Mouse (Mus musculus) limb, embryonic 11.5 days (tissue): Measurements from ENCODE around the gene Zfp319. TPM values are rescaled to one million over a fixed set of nuclear protein-coding genes. Genes with fewer than 3 reads are reported as not detected.

Experiments used
- ATAC-seq: fragments of 200-750 bp; cut with Nextera tagmentation; 2 replicates; pipeline ENCODE4 v1.8.0; 2017; ENCODE audit warnings: low read depth; ENCODE audit not compliant: insufficient number of reproducible peaks, low FRiP score, low TSS enrichment
- DNase-seq: peaks from one replicate; pipeline ENCODE4 v3.0.0-alpha.2; 2015; ENCODE audit warnings: low spot score
- H3K27ac ChIP-seq: fragments of 300-500 bp; sonication (generic); replicated peaks from 2 replicates; pipeline ENCODE4 v1.5.1; 2014; ENCODE audit warnings: low read depth, mild to moderate bottlenecking, low read length
- H3K27me3 ChIP-seq: fragments of 300-500 bp; sonication (generic); 2 replicates; pipeline ENCODE4 v1.6.1; 2014; ENCODE audit warnings: mild to moderate bottlenecking, low read length, mixed read lengths; ENCODE audit not compliant: control insufficient read depth, insufficient read depth
- H3K36me3 ChIP-seq: fragments of 300-500 bp; sonication (generic); 2 replicates; pipeline ENCODE4 v1.6.1; 2014; ENCODE audit warnings: mild to moderate bottlenecking, low read length, moderate library complexity, mixed read lengths; ENCODE audit not compliant: control insufficient read depth, insufficient read depth
- H3K4me1 ChIP-seq: fragments of 300-500 bp; sonication (generic); 2 replicates; pipeline ENCODE4 v1.6.1; 2014; ENCODE audit warnings: low read length, mixed read lengths; ENCODE audit not compliant: control insufficient read depth, insufficient read depth
- H3K4me2 ChIP-seq: fragments of 300-500 bp; sonication (generic); 2 replicates; pipeline ENCODE4 v1.6.1; 2014; ENCODE audit warnings: low read depth, mild to moderate bottlenecking, moderate library complexity; ENCODE audit not compliant: severe bottlenecking
- H3K4me3 ChIP-seq: fragments of 300-500 bp; sonication (generic); 2 replicates; pipeline ENCODE4 v1.5.1; 2014; ENCODE audit warnings: low read depth, low read length
- H3K9ac ChIP-seq: fragments of 300-500 bp; sonication (generic); 2 replicates; pipeline ENCODE4 v1.6.1; 2014; ENCODE audit warnings: mild to moderate bottlenecking, low read length
- H3K9me3 ChIP-seq: fragments of 300-500 bp; sonication (generic); 2 replicates; pipeline ENCODE4 v1.6.1; 2016; ENCODE audit warnings: low read length; ENCODE audit not compliant: control insufficient read depth
- WGBS: fragments of 180-500 bp; shearing (Covaris S2); extraction: QIAGEN DNeasy Blood & Tissue Kit; methylation state at CpG from one replicate; pipeline ENCODE4 v1.1.7; 2014; 5-methylcytosine and 5-hydroxymethylcytosine counted together
- polyA plus RNA-seq: library from polyadenylated mRNA; unstranded; fragments of >200 nt; fragmentation: Nextera tagmentation; extraction: Ambion mirVana; gene quantifications from 2 replicates; pipeline ENCODE4 v1.2.1, GENCODE M21; 2014

Zfp319 gene
- polyA plus RNA-seq, 1 experiment from 2014 or later, result 7.7 TPM

DNA sequence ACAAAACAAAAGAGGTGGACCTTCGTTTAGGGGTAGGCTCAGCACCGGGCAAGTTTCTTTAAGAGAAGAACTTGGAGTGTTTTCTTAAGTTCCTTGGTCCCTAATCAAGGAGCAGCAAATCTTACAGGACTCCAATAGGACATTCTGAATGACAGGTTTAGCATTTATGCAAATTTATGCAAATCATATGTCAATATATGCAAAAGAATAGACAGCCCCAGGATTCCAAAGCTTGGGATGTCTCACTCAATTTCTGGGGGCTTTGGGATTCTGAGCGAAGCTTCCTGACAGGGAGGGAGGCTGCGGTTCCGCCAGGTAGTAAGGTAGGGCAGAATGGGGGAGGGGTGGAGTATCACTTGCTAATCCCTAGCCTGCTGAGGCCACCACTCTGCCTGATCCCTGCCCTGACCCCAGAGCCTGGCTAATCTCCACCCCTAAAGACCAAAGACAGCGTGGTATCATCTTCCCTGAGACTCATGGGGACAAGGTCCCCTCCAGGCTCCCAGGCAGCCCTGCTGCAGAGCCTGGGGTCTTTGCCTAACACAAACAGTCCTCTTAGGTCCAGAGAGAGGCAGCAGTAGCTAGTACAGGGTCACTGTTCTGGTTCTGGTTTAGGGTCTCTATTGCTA, 21.3 kb downstream of the Zfp319 start, which contains the start of gene Tepp:
Gene Tepp, plus strand, starts transcription at position 225 of the 629 bp plus-strand sequence.
- H3K36me3 ChIP-seq, result no peaks in the 10 kb centered on the region
- H3K9ac ChIP-seq, result no peak within 1 kb of the TSS
- 31% methylated on average over 6 of the region's 6 CpGs for WGBS
- no peaks in the 10 kb centered on the region for H3K9me3 ChIP-seq
- H3K4me2 ChIP-seq, result no peak within 1 kb of the TSS
- ATAC-seq (no peak), DNase-seq (no peak)
- H3K27ac ChIP-seq, result no peak within 1 kb of the TSS
- H3K27me3 ChIP-seq, result no peaks in the 10 kb centered on the region
- no peaks in the 10 kb centered on the region for H3K4me1 ChIP-seq
- no peak within 1 kb of the TSS for H3K4me3 ChIP-seq

DNA sequence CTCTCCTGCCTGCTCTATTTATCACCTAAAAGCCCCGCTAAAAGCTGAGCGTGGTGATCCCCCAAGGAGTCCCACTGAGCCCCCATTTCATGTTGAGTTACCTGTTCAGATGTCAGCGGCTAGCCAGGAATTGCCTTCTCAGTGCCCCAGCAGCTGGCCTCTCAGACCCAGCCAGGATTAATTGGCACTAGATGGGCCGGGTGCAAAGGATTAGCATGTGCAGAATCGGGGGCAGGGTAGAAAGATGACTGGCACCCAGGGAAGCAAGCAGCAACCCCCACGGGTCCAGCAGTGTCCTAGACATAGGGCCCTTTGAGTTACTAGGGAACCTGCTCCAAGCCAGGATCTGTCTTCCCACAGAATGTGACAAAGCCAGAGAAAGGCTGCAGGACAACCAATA, 25.3 kb downstream of the Zfp319 start, which contains the start of gene Cngb1:
Gene Cngb1, minus strand, starts transcription at position 155 of the 400 bp plus-strand sequence.
- Histone ChIP-seq H3K27ac (no peak within 1 kb of the TSS), H3K4me2 (no peak within 1 kb of the TSS), H3K4me1 (no peaks in the 10 kb centered on the region), H3K9ac (no peak within 1 kb of the TSS), H3K4me3 (no peak within 1 kb of the TSS), H3K9me3 (no peaks in the 10 kb centered on the region), H3K36me3 (no peaks in the 10 kb centered on the region), H3K27me3 (no peaks in the 10 kb centered on the region)
- no peak for DNase-seq
- 45% methylated on average over 6 of the region's 6 CpGs for WGBS
- no peak for ATAC-seq

GRCm38 (mm10) chr8:95305526-95305925, 26.2 kb downstream of the Zfp319 start:
- Histone ChIP-seq H3K27me3 (no peaks in the 10 kb centered on the region), H3K36me3 (no peaks in the 10 kb centered on the region), H3K4me3 (no peak overlapping the region), H3K4me1 (no peaks in the 10 kb centered on the region), H3K4me2 (no peak overlapping the region), H3K27ac (no peak overlapping the region), H3K9me3 (no peaks in the 10 kb centered on the region), H3K9ac (no peak overlapping the region)
- WGBS, result 70% methylated on average over 4 of the region's 4 CpGs
- ATAC-seq, result no peak
- DNase-seq, result no peak

GRCm38 (mm10) chr8:95302410-95302809, 29.3 kb downstream of the Zfp319 start:
- WGBS, result 18% methylated on average over 5 of the region's 5 CpGs
- H3K36me3 ChIP-seq, result no peaks in the 10 kb centered on the region
- no peaks in the 10 kb centered on the region for H3K4me1 ChIP-seq
- no peaks in the 10 kb centered on the region for H3K27me3 ChIP-seq
- ATAC-seq, result no peak
- no peak overlapping the region for H3K4me2 ChIP-seq
- H3K4me3 ChIP-seq, result no peak overlapping the region
- no peak overlapping the region for H3K9ac ChIP-seq
- DNase-seq, result peak; percentile 39
- H3K9me3 ChIP-seq, result no peaks in the 10 kb centered on the region
- no peak overlapping the region for H3K27ac ChIP-seq

GRCm38 (mm10) chr8:95293891-95294290, 37.9 kb downstream of the Zfp319 start:
- no peaks in the 10 kb centered on the region for H3K27me3 ChIP-seq
- DNase-seq, result no peak
- H3K9ac ChIP-seq, result no peak overlapping the region
- H3K36me3 ChIP-seq, result no peaks in the 10 kb centered on the region
- ATAC-seq, result no peak
- H3K4me1 ChIP-seq, result no peaks in the 10 kb centered on the region
- no peak overlapping the region for H3K4me2 ChIP-seq
- H3K4me3 ChIP-seq, result no peak overlapping the region
- H3K27ac ChIP-seq, result no peak overlapping the region
- WGBS, result 79% methylated on average over 7 of the region's 7 CpGs
- no peaks in the 10 kb centered on the region for H3K9me3 ChIP-seq

DNA sequence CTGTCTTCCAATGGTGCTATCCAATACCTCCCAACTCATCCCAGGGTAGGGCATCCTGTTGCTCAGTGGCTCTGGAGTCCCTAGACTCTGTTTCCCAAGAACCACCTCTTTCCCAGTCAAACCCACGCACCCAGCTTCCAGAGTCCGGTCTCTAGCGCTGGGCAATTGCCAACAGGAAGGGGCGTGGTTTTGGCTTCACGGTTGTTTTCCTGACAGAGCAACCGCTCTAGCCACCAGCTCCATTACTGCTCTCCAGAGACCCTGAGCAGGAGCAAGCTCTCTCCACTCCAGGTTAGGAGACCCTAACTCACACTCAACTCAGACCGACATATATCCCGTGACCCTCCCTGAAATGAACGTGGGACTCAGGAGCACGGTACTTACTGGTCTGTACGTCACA, 38.6 kb downstream of the Zfp319 start:
- ATAC-seq, result no peak
- no peaks in the 10 kb centered on the region for H3K36me3 ChIP-seq
- H3K27me3 ChIP-seq, result no peaks in the 10 kb centered on the region
- no peak overlapping the region for H3K4me3 ChIP-seq
- no peak overlapping the region for H3K27ac ChIP-seq
- WGBS, result 81% methylated on average over 11 of the region's 11 CpGs
- H3K9ac ChIP-seq, result no peak overlapping the region
- DNase-seq, result no peak
- H3K9me3 ChIP-seq, result no peaks in the 10 kb centered on the region
- no peak overlapping the region for H3K4me2 ChIP-seq
- no peaks in the 10 kb centered on the region for H3K4me1 ChIP-seq

DNA sequence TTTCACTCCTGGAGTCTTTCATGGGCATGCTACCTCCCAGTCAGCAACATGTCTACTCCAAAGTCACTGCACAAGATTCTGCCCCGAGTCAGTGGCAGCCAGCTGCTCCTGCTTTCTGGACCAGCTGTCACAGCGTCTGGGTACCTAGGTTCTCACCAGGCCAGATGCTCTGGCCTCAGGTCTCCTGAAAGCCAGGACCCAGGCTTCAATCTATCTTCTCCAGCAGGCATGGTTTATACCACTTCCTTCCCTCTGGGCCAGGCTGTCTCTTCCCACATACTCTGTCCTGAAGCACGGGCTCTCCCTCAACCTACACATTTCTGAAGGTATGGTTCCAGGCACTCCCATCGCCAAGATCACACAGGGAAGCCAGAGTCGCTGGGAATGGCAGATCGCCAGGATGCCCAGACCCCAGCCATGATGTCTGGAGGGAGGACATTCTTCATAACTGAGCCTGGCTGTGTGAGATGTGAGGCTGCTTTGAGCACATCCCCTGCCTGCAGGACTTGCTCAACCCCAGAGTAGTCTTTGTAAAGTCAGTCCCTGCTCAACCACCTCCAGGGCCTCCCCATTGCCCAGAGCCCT, 42.6 kb downstream of the Zfp319 start:
- Histone ChIP-seq H3K9ac (no peak overlapping the region), H3K4me2 (no peak overlapping the region), H3K27ac (no peak overlapping the region), H3K4me3 (no peak overlapping the region), H3K36me3 (no peaks in the 10 kb centered on the region), H3K9me3 (no peaks in the 10 kb centered on the region), H3K27me3 (no peaks in the 10 kb centered on the region), H3K4me1 (no peaks in the 10 kb centered on the region)
- DNase-seq (no peak), ATAC-seq (no peak)
- WGBS, result 75% methylated on average over 6 of the region's 6 CpGs

GRCm38 (mm10) chr8:95281493-95281892, 50.3 kb downstream of the Zfp319 start:
- Histone ChIP-seq H3K4me3 (no peak overlapping the region), H3K27ac (no peak overlapping the region), H3K9ac (no peak overlapping the region), H3K9me3 (no peaks in the 10 kb centered on the region), H3K36me3 (no peaks in the 10 kb centered on the region), H3K4me2 (no peak overlapping the region), H3K27me3 (no peaks in the 10 kb centered on the region), H3K4me1 (no peaks in the 10 kb centered on the region)
- WGBS, result 56% methylated on average over 5 of the region's 5 CpGs
- DNase-seq (no peak), ATAC-seq (no peak)
